Mouse (Mus musculus) testis, postnatal 10 days (tissue): ENCODE measurements around the gene B3gnt9.

Experiments used
- DNase-seq: peaks from one replicate; pipeline ENCODE4 v3.0.0; 2021; ENCODE audit warnings: low spot score

Gene B3gnt9

GRCm38 (mm10) chr8:105282239-105282638 is 27.3 kb upstream of the B3gnt9 start:
- DNase-seq, result no peak

- no peak for DNase-seq
Measured at GRCm38 (mm10) chr8:105281821-105282220, 26.9 kb upstream of the B3gnt9 start.

GRCm38 (mm10) chr8:105280567-105280966 is 25.6 kb upstream of the B3gnt9 start:
- DNase-seq, result no peak

GRCm38 (mm10) chr8:105278911-105279334 is 24.0 kb upstream of the B3gnt9 start:
- peak; percentile 80 for DNase-seq

GRCm38 (mm10) chr8:105276292-105277120 is 21.6 kb upstream of the B3gnt9 start:
- peak; percentile 72 for DNase-seq

- DNase-seq, result no peak
Measured at GRCm38 (mm10) chr8:105275840-105276239, 20.9 kb upstream of the B3gnt9 start, which contains the start of gene Nol3. Nol3 (plus strand) TSS chr8:105276140.

DNA sequence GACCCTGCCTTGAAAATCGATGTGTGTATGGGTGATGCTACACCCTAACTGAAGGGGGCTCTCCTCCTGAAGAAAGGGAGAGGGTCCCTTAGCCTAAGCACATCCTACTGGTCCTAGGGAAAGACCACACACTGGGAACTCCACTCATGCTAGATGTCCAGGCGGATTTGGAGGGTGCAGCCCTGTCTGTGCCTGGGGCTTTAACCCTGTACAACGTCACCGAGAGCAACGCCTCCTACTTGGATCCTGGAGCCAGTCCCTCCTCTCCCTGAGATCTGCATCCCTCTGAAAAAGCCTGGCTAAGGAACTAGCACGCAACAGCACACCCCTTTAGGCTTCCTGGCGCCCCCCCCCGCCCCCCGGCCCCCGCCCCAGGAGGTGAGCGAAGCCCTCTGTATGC is 20.4 kb upstream of the B3gnt9 start:
- no peak for DNase-seq

GRCm38 (mm10) chr8:105270916-105271186 is 15.9 kb upstream of the B3gnt9 start:
- DNase-seq, result no peak

DNA sequence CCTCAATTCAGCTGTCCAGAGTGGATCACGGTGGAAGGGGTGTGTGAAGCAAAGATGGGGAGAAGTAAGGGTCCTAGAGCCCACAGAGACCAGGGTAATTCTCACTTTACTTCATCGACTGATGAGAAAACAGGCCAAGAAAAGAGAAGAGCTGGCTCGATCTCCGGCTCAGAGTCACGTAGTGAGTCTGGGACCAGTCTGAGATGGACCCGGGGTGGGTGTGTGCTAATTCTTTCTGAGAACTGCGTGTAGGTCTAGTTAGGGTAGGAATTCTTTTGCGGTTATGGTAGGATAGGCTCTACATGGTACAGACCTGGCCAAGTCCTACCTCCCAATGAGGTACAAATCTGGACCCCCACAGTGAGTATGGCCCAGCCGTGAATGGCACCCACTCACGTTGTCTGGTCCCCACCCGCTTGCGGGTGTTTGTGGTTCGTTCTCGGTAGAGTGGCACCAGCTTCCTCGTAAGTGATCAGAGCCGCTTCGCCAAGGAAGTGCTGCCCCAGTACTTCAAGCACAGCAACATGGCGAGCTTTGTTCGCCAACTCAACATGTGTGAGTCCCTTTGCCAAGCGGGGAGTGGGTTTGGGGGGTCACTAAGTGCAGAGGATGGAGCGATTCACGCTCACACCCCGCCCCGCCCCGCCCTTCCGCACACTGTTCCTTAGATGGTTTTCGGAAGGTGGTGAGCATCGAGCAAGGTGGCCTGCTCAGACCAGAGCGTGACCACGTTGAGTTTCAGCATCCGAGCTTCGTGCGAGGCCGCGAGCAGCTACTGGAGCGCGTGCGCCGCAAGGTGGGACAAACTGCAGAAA is 15.4 kb upstream of the B3gnt9 start:
- DNase-seq, result no peak

GRCm38 (mm10) chr8:105269461-105269947 is 14.6 kb upstream of the B3gnt9 start, which contains the start of gene Hsf4:
Hsf4 (plus strand) TSS chr8:105269801.
- DNase-seq, result no peak

- DNase-seq, result no peak
Measured at GRCm38 (mm10) chr8:105269075-105269458, 14.1 kb upstream of the B3gnt9 start.

- DNase-seq, result no peak
Measured at GRCm38 (mm10) chr8:105268342-105269074, 13.6 kb upstream of the B3gnt9 start.

- no peak for DNase-seq
Measured at GRCm38 (mm10) chr8:105266775-105267174, 11.8 kb upstream of the B3gnt9 start.

DNA sequence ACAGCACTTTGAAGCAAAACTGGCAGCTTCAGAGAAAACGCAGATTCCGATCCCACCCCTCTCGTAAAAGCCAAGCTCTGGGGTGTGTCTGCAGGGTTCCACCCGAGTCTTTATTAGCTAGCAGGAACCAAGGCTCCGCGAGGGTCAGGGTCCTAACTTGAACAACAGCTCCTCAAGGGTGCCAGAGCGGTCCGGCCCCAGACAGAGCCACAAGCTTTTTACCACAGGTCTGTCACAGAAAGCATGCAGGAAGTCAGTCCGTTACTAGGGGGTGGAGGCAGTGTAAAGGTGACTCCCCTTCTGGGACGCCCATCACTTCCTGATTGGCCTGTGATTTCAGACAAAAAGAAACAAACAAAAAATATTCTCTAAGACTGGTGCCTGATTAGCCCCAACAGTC is 10.2 kb upstream of the B3gnt9 start:
- DNase-seq, result no peak

DNA sequence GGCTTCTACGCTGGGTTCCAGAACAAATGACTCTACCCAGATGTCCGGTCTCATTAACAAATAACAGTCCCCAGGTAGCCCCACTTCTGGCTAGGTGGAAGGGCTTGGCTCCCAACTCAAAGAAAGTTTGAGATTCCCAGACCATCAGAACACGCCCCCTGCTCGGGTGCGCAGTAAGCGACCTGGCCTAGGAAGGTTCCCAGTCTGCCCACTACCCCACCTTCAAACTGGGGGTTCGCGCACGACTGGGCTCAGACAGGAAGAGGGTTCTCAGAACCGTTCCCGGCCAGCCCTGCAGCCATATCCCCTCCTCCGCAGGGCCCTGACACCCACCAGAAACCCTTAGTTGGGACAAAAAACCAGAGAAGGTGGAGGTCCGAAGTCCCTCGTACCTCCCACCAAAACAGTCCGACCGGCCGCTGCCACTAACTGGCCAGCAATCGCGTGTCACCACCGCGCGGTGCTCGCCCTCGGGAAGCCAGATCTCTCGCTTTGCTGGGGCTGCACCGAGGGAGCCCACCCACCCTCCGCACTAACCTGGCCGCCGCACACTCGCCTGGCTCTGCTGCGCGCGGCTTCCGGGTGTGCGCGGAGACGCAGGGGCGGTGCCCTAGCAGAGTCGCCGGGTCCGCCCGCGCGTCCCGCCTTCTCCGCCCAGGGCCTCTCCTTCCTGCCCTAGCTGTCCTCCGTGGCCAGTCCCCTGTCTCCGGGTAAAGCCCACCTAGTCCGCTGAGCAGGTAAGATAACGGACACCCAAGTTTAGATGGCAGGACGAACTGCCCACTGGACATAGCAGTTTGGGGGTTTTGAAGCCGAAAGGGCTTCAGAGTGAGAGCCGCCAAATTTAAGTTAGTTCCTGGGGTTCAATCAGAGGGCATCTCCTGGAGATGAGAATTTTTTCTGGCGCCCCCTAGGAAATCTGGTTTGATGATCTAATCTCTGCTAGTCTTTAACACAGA is 9.3 kb upstream of the B3gnt9 start, which contains the start of the genes Tradd and Fbxl8:
Tradd (minus strand) TSS at position 586 of the 959 bp plus-strand sequence.
Fbxl8 (plus strand) TSS at position 625 of the 959 bp plus-strand sequence.
- DNase-seq, result peak; percentile 74

DNA sequence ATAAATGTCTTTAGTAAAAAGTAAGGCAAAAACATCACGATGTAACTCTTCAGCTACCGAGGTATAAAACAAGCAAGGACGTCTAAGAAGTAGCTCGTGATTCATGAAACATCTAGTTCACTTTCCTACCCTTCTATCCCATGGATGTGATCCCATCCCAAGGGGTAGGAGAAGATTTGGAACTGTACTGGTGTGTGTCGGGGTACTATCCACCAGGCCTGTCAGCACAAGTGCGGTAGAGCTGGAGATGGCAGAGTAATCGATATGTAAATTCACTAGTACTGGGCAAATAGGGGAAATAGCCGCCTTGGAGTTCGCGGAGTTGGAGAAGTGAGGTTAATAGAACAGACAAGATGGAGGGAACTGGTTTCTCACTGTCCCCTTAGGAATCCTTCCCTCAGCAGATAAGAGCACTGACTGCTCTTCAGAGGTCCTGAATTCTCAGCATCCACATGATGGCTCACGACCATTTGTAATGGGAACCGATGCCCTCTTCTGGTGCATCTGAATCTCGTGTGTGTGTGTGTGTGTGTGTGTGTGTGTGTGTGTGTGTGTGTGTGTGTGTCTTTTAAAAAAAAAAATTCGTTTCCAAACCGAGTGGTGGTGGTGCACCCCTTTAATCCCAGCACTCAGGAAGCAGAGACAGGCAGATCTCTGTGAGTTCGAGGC is 8.4 kb upstream of the B3gnt9 start:
- peak; percentile 30 for DNase-seq

DNA sequence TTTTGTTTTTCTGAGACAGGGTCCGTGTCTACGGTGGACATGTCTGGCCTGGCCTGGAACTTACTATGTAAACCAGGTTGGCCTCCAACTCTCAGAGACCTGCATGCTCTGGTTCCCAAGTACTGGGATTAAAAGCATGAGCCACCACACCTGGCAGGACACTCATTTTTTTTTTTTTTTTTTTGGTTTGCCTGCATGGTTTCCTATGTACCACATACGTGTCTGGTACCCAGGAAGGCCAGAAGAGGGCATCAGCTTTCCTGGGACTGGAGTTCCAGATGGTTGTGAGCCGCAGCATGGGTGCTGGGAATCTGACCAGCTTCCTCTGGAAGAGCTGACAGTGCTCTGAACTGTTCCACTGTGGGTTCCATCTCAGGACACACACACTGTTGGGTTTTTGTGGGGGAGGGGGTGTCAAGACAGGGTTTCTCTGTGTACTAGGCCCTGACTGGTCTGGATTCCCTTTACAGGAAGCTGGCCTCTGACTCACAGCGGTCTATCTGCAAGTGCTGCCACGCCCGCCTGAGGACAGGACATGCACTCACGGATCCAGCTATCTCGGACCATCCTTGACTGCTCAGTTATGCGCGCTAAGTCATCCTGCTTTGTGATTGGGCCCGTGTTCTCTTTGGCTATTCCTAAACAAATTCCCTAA is 6.5 kb upstream of the B3gnt9 start:
- DNase-seq, result peak; percentile 38

- peak; percentile 37 for DNase-seq
Measured at GRCm38 (mm10) chr8:105260371-105261099, 5.6 kb upstream of the B3gnt9 start.

- peak; percentile 93 for DNase-seq
Measured at GRCm38 (mm10) chr8:105259721-105260320, 4.9 kb upstream of the B3gnt9 start.
